Mouse (Mus musculus): ENCODE data around the gene Sirt1.
A peak's percentile ranks its signal among the peaks of the same experiment; 100 is the strongest.
"Not testable (repeated sequence)": the region's sequence is repeated elsewhere in the genome, so short reads cannot be mapped to it uniquely, and the experiment has no call there.

The Sirt1 gene

GRCm38 (mm10) chr10:63381498-63382280, at the start of gene Sirt1:
Gene Sirt1, minus strand, starts transcription at chr10:63381704.
- no peak for DNase-seq (ENCODE audit: low spot score)

- DNase-seq (ENCODE audit: low spot score): peak; percentile 89
These were observed 48.3 kb upstream of the Sirt1 start, which contains the start of gene Ctnna3 for GRCm38 (mm10) chr10:63429785-63430305. Gene Ctnna3, plus strand, starts transcription at chr10:63430098.

GRCm38 (mm10) chr10:63429380-63429779, 47.9 kb upstream of the Sirt1 start:
- DNase-seq (ENCODE audit: low spot score): peak; percentile 99

- DNase-seq (ENCODE audit: low spot score): no peak
These were observed 47.5 kb upstream of the Sirt1 start for GRCm38 (mm10) chr10:63429023-63429340.

- peak; percentile 27 for DNase-seq (ENCODE audit: low spot score)
These were observed 46.9 kb upstream of the Sirt1 start for GRCm38 (mm10) chr10:63428243-63429022.

GRCm38 (mm10) chr10:63427146-63427545, 45.6 kb upstream of the Sirt1 start:
- no peak for DNase-seq (ENCODE audit: low spot score)

GRCm38 (mm10) chr10:63424475-63424814, 42.9 kb upstream of the Sirt1 start:
- DNase-seq (ENCODE audit: low spot score): no peak

GRCm38 (mm10) chr10:63423591-63424474, 42.3 kb upstream of the Sirt1 start:
- DNase-seq (ENCODE audit: low spot score): no peak

GRCm38 (mm10) chr10:63422736-63422992, 41.2 kb upstream of the Sirt1 start:
- DNase-seq (ENCODE audit: low spot score): no peak

- peak; percentile 29 for DNase-seq (ENCODE audit: low spot score)
These were observed 40.5 kb upstream of the Sirt1 start, which contains the start of gene Gm7075 for GRCm38 (mm10) chr10:63421739-63422735. Gene Gm7075, minus strand, starts transcription at chr10:63421789.

- DNase-seq (ENCODE audit: low spot score): no peak
These were observed 35.6 kb upstream of the Sirt1 start for GRCm38 (mm10) chr10:63417061-63417460.

- no peak for DNase-seq (ENCODE audit: low spot score)
These were observed 34.3 kb upstream of the Sirt1 start for GRCm38 (mm10) chr10:63415850-63416249.

GRCm38 (mm10) chr10:63415287-63415686, 33.8 kb upstream of the Sirt1 start:
- DNase-seq (ENCODE audit: low spot score): no peak

GRCm38 (mm10) chr10:63412756-63413155, 31.3 kb upstream of the Sirt1 start:
- no peak for DNase-seq (ENCODE audit: low spot score)

GRCm38 (mm10) chr10:63411674-63412073, 30.2 kb upstream of the Sirt1 start:
- DNase-seq (ENCODE audit: low spot score): not testable (repeated sequence)

- DNase-seq (ENCODE audit: low spot score): no peak
These were observed 28.9 kb upstream of the Sirt1 start for GRCm38 (mm10) chr10:63410162-63410956.

GRCm38 (mm10) chr10:63403636-63404035, 22.1 kb upstream of the Sirt1 start:
- DNase-seq (ENCODE audit: low spot score): no peak

GRCm38 (mm10) chr10:63402731-63403504, 21.4 kb upstream of the Sirt1 start:
- no peak for DNase-seq (ENCODE audit: low spot score)

GRCm38 (mm10) chr10:63396963-63397362, 15.5 kb upstream of the Sirt1 start:
- DNase-seq (ENCODE audit: low spot score): no peak
